Mouse (Mus musculus): ENCODE measurements around the gene Gm20911.
"Not testable (repeated sequence)": the region's sequence is repeated elsewhere in the genome, so short reads cannot be mapped to it uniquely, and the experiment has no call there.

Gene Gm20911

DNA sequence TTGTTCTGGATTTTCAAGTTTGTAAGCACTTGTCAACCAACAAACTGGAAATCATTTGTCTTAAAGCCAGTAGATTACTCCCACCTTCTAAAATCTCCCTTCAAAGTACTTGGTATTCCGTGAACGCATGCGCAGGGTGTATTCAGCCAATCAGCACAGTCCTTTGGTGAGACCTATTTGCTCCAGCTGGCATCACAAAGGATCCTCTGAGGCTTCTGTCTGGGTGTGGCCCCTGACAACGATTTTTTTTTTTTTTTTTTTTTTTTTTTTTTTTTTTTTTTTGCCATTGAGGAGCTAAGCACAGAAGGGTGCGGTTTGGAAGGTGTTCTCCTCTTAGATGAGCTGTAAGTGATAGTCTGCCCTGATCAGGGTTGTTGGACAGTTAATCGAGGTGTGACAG, at the start of gene Gm20911:
TSS of gene Gm20911 (plus strand) at position 301 of the 400 bp plus-strand sequence.
- not testable (repeated sequence) for DNase-seq (ENCODE audit: low read depth, low spot score)

All from ZHBTc4 (cell line).